Mouse (Mus musculus): ENCODE data around the gene Gm37240.

Gm37240 gene

DNA sequence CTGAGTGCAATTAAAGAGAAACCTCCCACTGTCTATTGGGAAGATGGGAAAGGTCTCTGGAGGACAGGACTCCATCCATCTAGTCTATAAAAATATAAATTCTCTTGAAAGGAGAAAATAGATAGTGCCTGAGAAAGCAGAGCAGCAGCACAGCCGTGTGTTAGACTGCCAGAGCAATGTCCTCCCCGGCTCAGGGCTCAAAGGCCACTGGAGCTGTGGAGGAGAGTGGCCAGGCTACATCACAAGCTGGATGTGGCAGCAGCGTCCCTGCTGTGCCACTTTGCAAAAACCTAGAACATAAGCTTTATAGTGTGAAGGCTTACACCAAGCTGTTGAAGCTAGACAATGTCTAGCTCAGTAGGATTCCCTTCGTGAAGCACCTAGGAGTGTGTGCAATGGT, 138.0 kb downstream of the Gm37240 start:
- no peak for DNase-seq (ENCODE audit: low spot score)

DNA sequence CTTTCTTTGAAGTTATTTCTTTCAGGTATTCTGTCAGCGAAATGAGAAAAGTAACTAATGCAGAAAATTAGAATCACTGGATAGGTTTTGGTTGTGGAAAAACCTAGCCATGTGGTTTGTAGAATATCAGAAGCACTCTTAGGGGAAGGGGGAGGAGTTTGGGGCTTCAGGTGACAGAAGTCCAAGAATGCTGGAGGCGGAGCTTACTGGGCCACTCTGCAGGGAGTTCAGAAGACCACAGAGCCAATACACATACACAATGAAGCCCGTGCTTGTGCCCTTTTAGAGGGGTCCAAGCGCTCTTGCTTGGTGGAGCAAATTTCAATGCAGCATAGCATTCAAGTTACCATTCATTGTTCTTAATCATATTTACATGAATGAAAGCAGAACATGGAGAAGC, 138.5 kb downstream of the Gm37240 start:
- peak; percentile 8 for DNase-seq (ENCODE audit: low spot score)

DNA sequence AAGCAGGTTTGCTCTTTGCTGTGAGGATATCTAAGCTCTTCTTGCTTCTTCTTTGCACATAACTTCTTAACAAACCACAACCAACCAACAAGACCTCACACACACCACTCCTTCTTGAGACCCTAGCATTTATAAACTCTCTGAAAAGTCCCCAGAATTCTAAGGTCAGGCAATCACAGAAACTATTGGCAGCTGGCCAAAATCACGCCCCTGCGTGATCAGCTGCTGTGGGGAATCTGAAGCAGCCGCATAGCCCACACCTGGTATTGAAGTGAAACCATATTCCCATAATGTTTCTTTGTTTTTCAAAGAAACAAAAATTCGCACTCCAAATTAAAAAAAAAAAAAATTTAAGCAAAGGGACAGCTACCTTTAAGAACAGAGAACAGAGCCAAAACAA, 141.2 kb downstream of the Gm37240 start:
- no peak for DNase-seq (ENCODE audit: low spot score)

DNA sequence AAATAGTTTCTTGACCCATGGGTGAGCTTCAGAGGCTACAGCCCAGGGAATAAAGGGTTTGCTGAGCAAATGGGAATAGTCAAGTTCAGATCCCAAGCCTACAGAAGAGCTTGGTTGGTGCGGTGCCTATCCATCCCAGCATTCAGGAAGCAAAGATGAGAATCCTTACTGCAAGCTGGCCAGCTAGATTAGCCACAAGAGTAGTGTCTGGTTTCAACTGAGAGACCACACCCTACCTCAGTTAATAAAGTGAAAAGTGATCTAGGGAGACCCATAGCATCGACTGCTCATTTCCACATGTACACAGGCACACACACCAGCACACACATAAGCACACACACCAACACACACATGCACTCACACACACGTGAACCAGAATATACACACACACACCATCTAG, 145.6 kb downstream of the Gm37240 start:
- no peak for DNase-seq (ENCODE audit: low spot score)

DNA sequence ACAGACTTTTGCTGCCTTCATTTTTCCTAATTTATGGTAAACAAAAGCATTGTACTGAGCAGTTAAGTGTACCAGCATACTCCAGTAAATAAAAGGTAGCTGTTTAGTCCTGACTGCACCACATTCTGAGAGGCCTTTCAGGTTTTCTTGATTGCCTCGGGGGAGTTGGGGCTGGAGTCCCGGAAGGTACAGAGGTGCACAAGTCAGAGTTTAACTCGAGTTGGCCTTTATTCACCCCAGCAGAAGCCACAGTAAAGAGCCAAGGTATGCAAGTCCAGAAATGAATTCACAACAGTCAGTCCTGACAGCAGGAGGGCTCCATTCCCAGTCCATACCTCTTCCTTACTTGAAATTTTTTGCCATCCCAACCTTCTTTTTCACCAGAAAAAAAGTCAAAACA, 148.7 kb downstream of the Gm37240 start:
- no peak for DNase-seq (ENCODE audit: low spot score)

DNA sequence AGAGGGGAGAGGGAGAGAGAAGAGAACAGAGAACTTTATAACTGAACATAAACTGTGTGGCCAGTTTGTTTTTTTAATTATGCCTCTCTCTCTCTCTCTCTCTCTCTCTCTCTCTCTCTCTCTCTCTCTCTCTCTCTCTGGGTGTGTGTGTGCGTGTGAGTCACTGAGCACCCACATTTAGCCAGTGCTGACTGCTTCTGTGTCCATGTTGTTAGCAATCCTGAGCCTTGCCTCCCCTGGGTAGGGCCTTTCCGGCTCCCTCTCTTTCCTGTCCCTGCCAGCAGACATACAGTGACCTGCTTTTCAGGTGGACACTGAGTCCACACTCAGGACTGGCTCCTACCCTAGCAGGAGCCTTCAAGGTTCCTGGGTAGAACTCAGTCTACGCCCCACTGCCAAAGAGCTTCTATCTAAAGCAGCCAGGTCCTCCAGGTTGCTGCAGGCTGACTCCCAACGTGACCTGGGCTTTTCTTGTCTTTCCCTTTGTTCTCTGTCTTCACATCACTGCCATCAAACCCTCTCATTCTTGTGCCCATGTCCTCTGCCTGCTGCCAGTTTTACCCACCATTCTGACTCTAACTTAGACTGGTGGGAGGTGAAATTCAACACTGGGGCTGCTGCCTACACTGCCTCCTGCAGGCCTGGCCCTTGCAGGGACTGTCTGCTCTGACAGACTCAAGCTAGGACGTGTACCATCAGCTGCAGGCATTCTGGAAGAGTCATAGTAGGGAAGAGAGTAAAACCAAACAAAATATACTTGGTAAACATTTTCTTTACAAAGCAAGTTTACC, 153.2 kb downstream of the Gm37240 start:
- no peak for DNase-seq (ENCODE audit: low spot score)

DNA sequence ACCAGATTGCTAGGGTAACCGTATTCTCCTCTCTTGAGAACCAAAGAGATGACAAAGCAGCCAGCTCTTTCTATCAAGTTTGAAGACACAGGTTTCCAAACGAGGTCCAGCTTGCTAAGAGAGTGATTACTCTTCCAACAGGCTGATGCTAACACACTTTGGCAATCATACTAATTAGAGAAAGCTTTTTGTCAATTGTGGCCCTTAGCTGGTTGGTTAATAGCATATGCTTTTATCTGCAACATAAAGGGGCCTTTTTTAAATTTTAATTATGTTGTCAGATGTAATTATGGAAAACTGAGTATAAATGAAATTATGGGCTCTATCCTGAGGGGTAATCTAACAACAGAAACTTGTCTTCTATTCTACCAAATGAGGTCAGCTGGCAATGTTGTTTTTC, 160.1 kb downstream of the Gm37240 start:
- no peak for DNase-seq (ENCODE audit: low spot score)

DNA sequence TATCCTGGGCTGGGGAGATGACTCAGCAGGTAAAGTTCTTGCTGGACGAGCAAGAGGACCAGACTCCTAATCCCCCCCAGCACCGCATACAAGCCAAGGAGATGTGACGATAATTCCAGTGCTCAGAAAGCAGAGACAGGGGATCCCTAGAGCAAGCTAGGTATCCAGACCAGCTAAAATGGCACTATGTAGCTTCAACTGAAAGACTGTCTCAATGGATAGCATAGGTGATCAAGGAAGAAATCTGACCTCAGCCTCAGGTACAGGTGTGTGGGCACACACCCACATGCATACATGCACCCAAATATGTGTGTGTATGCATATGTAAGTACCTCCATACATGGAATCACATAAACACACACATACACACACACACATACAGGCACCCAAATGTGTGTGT, 161.3 kb downstream of the Gm37240 start:
- DNase-seq (ENCODE audit: low spot score) = no peak

DNA sequence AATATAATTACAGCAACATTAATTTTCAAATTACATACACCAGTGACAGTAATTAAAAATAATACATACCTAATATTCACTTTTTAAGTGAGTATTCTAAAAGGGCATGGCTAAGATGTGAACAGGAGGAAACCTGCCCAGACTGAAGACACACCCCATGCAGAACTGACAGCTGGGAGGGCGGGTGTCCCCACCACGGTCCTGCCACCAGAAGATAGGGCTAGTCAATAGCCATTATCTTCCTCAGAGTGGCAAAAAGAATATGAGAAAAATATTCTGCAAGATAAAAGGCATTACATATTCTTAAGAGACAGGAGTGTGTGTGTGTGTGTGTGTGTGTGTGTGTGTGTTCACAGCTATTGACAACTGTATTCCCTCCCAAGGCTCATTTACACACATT, 162.2 kb downstream of the Gm37240 start:
- DNase-seq (ENCODE audit: low spot score) = no peak

DNA sequence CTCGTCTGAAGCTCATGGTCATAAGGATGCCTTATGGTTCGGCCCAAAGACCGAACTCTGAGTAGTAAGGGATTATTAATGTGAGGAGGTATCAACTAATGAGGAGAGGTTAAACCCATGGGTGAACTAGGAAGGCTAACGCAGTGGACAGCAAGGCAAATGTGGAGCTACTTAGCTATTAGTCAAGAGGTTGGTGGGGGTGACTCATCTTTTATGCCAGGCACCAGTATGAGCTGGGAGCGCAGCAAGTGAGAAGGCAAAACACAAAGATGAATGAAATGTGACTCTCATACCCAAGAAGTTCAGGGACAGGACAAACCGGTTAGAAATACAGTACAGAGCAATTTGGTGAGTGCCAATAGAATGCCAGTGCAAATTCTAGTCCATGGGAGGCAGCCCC, 164.7 kb downstream of the Gm37240 start:
- no peak for DNase-seq (ENCODE audit: low spot score)

DNA sequence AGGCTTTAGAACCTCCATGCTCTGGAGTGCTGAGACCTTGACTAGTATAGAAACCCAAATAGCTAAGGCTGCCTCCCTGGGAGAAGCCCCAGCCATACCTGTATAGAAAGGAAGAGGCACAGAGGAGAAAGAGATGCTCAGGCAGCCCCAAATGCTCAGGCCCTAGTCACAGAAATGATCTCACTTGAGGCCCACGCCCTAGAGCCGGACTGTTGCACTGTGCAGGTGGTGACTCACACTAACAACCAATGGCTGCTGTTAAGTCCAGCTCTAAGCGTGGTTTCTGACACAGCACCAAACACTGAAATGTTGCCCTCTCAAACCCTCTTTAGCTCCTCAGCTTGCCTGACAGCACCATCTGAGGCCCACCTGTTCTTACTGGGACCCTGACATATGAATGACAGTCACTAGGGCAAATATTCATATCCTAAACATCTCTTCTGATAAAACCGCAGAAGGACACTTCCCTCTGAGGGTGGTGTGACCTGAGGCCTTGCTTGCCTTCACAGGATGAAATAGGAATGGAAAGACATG, 171.5 kb downstream of the Gm37240 start:
- DNase-seq (ENCODE audit: low spot score) = no peak

DNA sequence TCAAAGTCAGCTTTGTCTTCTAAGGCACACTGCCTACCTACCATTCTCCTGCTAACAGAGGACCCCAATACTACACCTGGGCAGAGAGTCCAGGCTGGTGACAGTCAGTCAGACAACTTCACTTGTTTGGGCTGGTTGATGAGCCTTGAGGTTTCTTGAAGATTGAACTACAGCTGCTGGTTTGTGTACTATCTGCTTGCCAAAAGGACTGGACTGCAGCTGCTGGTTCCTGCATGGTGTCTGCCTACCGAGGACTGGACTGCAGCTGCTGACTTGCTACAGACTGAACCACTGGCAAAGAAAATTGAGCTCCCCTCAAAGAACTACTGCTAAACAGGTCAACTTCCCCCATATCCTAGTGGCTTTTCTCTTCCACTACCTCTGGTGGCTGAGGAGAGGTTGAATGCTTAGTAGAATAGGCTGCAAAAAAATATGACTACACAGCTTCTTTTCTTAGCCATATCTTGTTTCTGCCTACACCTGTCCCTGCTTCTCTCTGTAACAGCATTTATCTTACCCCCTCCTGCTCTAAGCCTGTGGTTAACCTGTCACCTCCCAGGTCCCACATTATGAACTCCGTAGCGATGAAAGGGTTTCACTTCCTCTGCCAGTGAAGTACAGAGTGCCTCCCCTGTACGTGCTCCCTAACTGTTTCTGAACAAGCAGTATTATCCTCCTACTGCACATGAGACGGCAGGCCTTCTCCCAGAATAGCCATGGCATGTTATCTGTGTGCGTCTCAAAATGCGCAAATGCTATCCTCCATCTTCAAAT, 173.2 kb downstream of the Gm37240 start:
- DNase-seq (ENCODE audit: low spot score) = no peak

DNA sequence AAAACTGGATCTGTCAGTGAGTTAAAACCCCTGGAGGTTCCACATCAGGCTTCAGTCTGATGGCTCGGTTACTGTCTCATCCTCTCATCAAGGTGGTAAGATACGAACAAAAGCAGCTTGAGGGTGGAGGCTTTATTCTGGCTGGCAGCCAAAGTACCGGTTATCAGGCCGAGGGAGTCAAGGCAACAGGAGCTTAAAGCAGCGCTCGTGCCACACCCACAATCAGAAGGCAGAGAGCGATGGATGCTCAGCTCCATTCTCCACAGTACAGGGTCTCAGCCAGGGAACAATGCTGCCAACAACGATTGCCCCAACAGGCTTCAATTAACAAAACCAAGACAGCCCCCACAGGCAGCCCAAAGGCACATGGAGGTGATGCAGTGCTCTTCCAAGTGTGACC, 176.6 kb downstream of the Gm37240 start:
- no peak for DNase-seq (ENCODE audit: low spot score)

DNA sequence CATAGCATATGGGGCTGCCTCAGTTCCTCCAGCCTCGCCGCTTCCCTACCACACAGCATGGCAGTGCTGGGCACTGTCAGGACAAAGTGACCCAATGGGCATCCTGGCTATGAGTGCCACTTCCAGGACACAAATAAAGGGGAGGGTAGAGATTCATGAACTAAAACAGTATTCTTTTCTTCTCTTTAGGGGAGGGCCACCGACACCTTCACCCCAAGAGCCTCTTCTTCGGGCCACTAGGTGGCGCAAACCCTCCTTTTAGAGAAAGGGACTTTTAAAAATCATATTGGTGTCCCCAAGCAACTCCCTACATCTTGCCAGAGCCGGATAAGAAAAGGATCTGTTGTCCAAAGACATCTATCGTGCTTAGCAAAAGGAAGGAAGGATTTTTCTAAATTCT, 179.9 kb downstream of the Gm37240 start:
- DNase-seq (ENCODE audit: low spot score) = peak; percentile 32

DNA sequence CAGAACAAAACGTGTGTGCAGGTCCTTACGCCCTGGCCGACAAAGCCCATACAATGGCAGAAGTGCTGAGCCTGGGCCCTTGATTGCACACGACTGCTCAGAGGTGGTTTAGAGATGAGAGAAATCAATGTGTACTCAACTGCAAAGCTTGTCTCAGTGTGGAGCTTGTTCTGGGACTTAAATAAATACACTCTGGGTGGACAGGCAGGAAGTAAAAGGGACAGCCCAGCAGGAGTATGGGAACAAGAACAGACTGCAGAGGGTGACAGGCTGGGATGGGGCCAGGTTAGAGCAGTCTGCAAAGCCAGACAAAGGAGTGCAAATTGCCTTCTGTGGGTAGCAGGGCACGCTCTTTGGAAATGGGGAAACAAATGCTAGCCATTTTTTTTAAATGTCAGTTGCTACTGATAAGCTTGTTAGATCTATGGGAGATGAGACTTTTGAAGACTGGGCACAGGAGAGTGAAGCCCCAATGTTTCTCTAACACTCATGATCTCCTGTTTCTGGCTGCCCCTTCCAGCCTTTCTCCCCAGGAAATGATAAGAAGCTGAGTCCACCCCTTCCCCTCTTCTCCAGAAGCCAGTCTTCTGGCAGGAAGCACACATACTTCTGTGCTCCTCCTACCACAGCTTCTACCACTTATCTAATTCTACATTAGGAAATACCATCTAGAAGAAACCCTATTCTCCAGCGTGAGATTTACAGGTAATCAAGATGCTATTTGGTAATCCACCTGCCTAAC, 184.0 kb downstream of the Gm37240 start:
- peak; percentile 1 for DNase-seq (ENCODE audit: low spot score)

DNA sequence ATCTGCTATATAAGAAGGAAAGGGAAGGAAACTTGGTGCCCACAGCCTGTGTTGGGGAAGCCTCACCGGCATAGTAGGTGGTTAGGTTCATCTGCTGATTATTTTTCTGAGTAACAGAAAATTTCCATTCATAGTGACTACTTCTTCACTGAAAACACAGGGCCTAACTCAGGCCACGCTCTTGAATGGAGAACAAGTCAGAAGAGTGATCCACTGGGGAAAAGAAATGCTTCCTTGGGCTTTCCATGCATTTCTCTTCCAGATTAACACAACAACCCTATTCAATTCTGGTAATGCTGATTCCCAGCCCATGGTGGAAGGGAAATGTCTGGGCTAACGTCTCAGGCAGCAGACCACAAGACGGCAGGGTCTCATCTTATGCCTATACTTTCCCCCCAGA, 188.8 kb downstream of the Gm37240 start:
- no peak for DNase-seq (ENCODE audit: low spot score)

DNA sequence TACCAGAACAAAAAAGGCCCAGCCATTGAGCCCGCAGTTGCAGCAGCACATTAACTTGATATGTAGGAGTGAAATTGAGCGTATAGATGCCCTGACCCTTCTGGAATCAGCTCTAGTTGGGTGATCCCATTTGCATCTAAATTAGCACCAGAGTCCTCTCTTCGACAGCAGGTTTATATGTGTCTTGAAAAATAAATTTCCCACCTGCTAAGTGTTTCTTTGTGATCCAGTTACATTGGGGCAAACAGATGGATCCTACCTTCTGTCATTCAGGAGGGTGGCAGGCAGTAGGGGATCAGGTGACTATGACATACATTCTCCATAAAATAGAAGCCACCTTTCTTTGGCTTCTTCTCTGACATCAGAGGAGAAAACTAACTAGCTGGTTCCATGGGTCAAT, 192.3 kb downstream of the Gm37240 start:
- no peak for DNase-seq (ENCODE audit: low spot score)

DNA sequence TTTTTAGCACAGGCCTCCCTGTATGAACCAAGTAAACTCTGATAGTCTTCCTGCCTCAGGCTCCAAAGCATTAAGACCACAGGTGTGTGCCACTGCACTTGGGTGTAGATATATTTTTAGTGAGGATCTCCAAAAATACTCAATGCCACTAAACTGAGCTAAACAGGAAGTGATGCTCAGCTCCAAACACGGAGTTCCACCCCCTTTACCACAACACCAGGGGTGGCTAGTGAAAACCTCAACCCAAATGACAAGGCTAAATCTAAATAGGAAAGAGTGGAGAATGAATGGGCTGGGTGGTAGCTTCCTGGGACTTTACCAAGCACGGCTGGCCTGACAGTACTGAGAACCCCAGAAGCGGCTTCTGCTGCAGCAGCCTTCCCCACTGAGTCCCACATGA, 194.3 kb downstream of the Gm37240 start:
- no peak for DNase-seq (ENCODE audit: low spot score)

DNA sequence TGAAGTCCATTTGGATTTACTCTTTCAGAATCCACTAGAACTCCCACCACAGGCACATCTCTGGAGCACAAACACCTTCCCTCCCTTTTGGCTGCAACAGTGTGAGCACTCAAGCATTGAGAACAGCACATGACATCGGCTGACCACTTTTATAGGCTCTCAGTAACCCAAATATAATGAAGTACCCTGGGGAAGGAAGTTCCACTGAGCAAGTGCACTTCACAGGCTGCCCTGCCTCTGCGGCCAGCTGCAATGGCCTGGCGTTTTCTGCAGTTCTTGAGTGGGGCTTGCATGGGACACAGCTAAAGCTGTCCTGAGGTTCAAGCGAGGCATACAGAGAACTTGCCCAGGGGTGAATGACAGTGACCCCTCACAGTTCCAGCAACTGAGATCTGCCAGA, 196.2 kb downstream of the Gm37240 start:
- DNase-seq (ENCODE audit: low spot score) = peak; percentile 54

DNA sequence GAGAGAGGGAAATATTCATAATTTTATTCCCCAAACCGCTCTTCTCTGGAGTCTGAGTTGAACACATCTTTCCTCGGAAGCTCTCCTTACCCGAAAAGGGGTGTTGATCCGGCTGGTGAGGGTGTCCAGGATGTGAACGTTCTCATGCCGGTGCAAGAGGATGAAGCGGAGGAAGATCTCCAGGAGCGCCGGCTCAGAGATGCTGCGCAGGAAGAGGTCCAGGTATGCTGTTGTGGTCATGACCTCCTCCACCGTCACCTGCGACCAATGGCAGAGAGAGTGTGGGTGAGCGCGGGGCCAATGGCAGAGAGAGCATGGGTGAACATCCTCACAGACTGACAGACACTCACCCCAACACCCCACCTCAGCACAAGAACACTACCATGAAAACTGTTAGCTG, 199.0 kb downstream of the Gm37240 start:
- DNase-seq (ENCODE audit: low spot score) = no peak

DNA sequence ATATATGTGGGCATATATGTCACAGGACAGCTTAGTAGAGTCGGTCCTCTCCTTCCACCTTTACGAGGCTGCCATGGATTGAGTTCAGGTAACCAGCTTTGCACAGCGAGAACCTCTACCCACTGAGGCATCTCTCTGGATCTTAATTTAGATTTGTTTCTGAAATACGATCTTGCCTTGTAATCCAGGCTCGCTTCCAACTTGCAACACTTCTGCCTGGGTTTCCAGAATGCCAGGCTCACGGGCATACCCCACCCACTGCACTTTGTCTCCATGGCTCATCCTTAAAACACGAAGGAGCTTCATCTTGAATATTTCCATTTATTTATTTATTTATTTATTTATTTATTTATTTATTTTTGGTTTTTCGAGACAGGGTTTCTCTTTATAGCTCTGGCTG, 202.0 kb downstream of the Gm37240 start:
- DNase-seq (ENCODE audit: low spot score) = no peak

DNA sequence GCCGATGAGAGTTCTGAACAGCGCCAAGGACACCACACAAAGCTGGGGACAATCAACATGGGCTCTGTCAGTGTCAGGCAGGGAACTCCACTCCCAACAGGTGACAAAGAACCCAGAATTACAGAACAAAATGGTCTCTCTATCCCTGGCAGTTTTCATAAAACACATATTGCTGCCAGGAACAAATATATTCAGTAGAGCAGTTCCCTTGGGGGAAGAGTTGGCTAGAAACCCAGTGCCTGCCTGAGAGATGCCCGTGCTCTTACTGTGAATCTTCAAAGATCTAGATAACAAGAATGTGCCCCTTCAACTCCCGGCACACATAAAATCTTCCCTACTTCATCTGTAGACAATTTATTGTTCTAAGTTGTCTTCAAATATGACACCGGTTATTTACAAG, 203.7 kb downstream of the Gm37240 start:
- DNase-seq (ENCODE audit: low spot score) = no peak

DNA sequence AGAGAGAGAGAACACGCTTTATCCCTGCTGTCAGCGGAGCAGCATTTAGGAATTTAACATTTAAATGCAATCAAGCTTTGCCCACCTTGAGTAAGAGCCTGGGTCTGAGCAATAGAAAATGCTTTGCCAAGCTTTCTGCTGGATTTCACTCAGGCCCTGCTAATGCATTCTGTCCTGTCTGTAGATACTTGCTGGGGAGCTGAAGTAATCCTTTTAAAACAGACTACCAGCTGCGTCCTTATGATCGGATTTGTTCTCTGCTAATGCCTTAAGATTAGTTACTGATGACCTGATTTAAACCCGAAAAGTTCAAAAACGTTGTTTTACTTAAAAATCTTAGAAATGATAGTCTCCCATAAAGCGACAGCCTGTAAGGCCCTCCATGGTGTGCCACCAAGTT, 206.2 kb downstream of the Gm37240 start:
- DNase-seq (ENCODE audit: low spot score) = no peak

All from lung, postnatal 25 days (tissue).